Mouse (Mus musculus): ENCODE measurements around the gene 4930505A04Rik. TPM values are rescaled to one million over a fixed set of nuclear protein-coding genes. Genes with fewer than 3 reads are reported as not detected.

4930505A04Rik gene
- polyA plus RNA-seq (2012; rRNA removed): not detected in 2 replicates

- peak; percentile 2 for DNase-seq
- no peak within 1 kb of the TSS for H3K4me3 ChIP-seq (ENCODE audit: control insufficient read depth, insufficient read depth, low read length)
- H3K27me3 ChIP-seq (ENCODE audit: control insufficient read depth, insufficient read depth, low read length): no peaks in the 10 kb centered on the region
- H3K27ac ChIP-seq (ENCODE audit: control insufficient read depth, insufficient read depth, low read length): no peak within 1 kb of the TSS
- no peaks in the 10 kb centered on the region for H3K4me1 ChIP-seq (replicated peaks; ENCODE audit: control insufficient read depth, insufficient read depth, low read length)
- TF ChIP-seq POLR2A (IDR thresholded peaks at IDR 0.05; ENCODE audit: control insufficient read depth, extremely low read depth, insufficient read depth, low read length, poor library complexity): no peak
- TF ChIP-seq CTCF (IDR thresholded peaks at IDR 0.05; ENCODE audit: borderline replicate concordance, control insufficient read depth, extremely low read depth, insufficient read depth, low read length, poor library complexity): no peak
- no peaks in the 10 kb centered on the region for H3K36me3 ChIP-seq (ENCODE audit: control insufficient read depth, insufficient read depth, low read length)
- 13% methylated on average over 17 of the region's 17 CpGs for WGBS
These were observed at the start of gene 4930505A04Rik for GRCm38 (mm10) chr11:30471751-30472593. 4930505A04Rik (minus strand) TSS chr11:30471827.

DNA sequence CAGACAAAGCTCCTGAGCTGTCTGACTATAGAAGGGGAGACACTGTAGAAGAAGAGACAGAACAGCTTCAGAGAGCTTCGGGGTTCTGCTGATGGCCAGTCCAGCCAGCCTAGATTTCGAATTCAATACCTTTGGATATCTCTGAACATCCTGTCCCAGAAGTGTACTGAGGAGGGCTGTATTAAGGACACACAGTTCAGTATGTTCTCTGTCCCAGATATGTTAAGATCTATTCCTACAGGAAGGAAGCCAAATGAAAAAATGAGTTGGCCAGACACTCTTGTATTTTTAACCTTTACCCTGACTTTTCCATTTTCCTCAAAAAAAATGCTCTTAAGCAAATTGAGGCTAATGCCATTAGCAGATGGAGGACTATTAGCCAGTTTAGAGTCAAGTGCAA is 45.5 kb upstream of the 4930505A04Rik start:
- H3K27ac ChIP-seq (ENCODE audit: control insufficient read depth, insufficient read depth, low read length): no peak overlapping the region

DNA sequence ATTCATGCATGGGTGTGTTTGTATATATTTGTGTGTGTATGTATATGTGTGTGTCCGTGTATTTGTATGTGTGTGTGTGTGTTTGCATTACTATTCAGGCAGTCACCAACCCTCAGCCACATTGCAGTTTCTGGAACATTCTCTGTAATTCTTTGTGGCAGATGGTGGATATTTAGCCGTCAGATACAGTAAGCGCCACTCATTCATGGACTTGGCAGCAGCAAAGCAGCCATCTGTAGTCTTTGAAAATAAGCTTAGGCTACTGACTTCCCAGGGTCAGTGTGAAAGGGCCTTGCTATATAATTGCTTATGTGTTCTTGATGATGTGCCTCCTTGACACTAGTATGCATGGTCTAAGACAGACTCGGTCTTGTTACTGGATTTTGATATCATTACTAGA is 36.6 kb upstream of the 4930505A04Rik start:
- Histone ChIP-seq H3K27me3 (ENCODE audit: control insufficient read depth, insufficient read depth, low read length) (no peaks in the 10 kb centered on the region), H3K4me1 (replicated peaks; ENCODE audit: control insufficient read depth, insufficient read depth, low read length) (no peaks in the 10 kb centered on the region), H3K36me3 (ENCODE audit: control insufficient read depth, insufficient read depth, low read length) (no peaks in the 10 kb centered on the region), H3K4me3 (ENCODE audit: control insufficient read depth, insufficient read depth, low read length) (no peak overlapping the region), H3K27ac (ENCODE audit: control insufficient read depth, insufficient read depth, low read length) (no peak overlapping the region)
- DNase-seq: no peak
- WGBS: 94% methylated on average over 4 of the region's 4 CpGs
- TF ChIP-seq CTCF (IDR thresholded peaks at IDR 0.05; ENCODE audit: borderline replicate concordance, control insufficient read depth, extremely low read depth, insufficient read depth, low read length, poor library complexity) (no peak), POLR2A (IDR thresholded peaks at IDR 0.05; ENCODE audit: control insufficient read depth, extremely low read depth, insufficient read depth, low read length, poor library complexity) (no peak)

More for the DNA sequence above, 45.5 kb upstream of the 4930505A04Rik start:
- TF ChIP-seq CTCF (IDR thresholded peaks at IDR 0.05; ENCODE audit: borderline replicate concordance, control insufficient read depth, extremely low read depth, insufficient read depth, low read length, poor library complexity): no peak
- TF ChIP-seq POLR2A (IDR thresholded peaks at IDR 0.05; ENCODE audit: control insufficient read depth, extremely low read depth, insufficient read depth, low read length, poor library complexity): no peak
- Histone ChIP-seq H3K36me3 (ENCODE audit: control insufficient read depth, insufficient read depth, low read length) (no peaks in the 10 kb centered on the region), H3K27me3 (ENCODE audit: control insufficient read depth, insufficient read depth, low read length) (no peaks in the 10 kb centered on the region), H3K4me1 (replicated peaks; ENCODE audit: control insufficient read depth, insufficient read depth, low read length) (no peaks in the 10 kb centered on the region), H3K4me3 (ENCODE audit: control insufficient read depth, insufficient read depth, low read length) (no peak overlapping the region)
- DNase-seq: no peak
- WGBS: 75% methylated on average over 2 of the region's 2 CpGs

GRCm38 (mm10) chr11:30498738-30499355 is 27.2 kb upstream of the 4930505A04Rik start:
- Histone ChIP-seq H3K36me3 (ENCODE audit: control insufficient read depth, insufficient read depth, low read length) (no peaks in the 10 kb centered on the region), H3K4me3 (ENCODE audit: control insufficient read depth, insufficient read depth, low read length) (no peak overlapping the region), H3K27ac (ENCODE audit: control insufficient read depth, insufficient read depth, low read length) (no peak overlapping the region), H3K27me3 (ENCODE audit: control insufficient read depth, insufficient read depth, low read length) (no peaks in the 10 kb centered on the region), H3K4me1 (replicated peaks; ENCODE audit: control insufficient read depth, insufficient read depth, low read length) (no peaks in the 10 kb centered on the region)
- WGBS: 91% methylated on average over 3 of the region's 3 CpGs
- DNase-seq: no peak
- no peak for TF ChIP-seq CTCF (IDR thresholded peaks at IDR 0.05; ENCODE audit: borderline replicate concordance, control insufficient read depth, extremely low read depth, insufficient read depth, low read length, poor library complexity)

DNA sequence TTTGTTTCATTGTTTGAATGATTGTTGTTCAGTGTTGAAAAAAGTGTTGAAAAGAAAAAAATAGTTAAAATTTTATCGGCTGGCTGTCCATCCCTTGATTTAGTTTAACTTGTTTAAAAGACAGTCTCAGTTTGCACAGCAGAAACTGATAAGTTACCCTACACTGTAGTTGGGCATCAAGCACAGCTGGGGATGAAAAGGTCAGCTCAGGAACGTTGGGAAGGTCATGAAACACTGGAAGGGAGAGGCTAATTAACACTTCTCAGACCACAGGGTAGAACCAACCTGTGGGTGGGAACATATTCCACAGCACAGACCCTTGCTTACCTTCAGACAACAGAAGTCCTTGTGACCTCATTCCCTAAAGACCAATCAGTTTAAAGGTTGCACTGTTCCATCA is 25.5 kb upstream of the 4930505A04Rik start:
- H3K27ac ChIP-seq (ENCODE audit: control insufficient read depth, insufficient read depth, low read length): no peak overlapping the region
- TF ChIP-seq POLR2A (IDR thresholded peaks at IDR 0.05; ENCODE audit: control insufficient read depth, extremely low read depth, insufficient read depth, low read length, poor library complexity): no peak
- no peak for TF ChIP-seq CTCF (IDR thresholded peaks at IDR 0.05; ENCODE audit: borderline replicate concordance, control insufficient read depth, extremely low read depth, insufficient read depth, low read length, poor library complexity)
- 69% methylated on average over 2 of the region's 2 CpGs for WGBS

GRCm38 (mm10) chr11:30491515-30492260 is 20.1 kb upstream of the 4930505A04Rik start:
- no peak for TF ChIP-seq CTCF (IDR thresholded peaks at IDR 0.05; ENCODE audit: borderline replicate concordance, control insufficient read depth, extremely low read depth, insufficient read depth, low read length, poor library complexity)
- TF ChIP-seq POLR2A (IDR thresholded peaks at IDR 0.05; ENCODE audit: control insufficient read depth, extremely low read depth, insufficient read depth, low read length, poor library complexity): no peak
- Histone ChIP-seq H3K36me3 (ENCODE audit: control insufficient read depth, insufficient read depth, low read length) (no peaks in the 10 kb centered on the region), H3K4me1 (replicated peaks; ENCODE audit: control insufficient read depth, insufficient read depth, low read length) (no peaks in the 10 kb centered on the region), H3K27me3 (ENCODE audit: control insufficient read depth, insufficient read depth, low read length) (no peaks in the 10 kb centered on the region), H3K4me3 (ENCODE audit: control insufficient read depth, insufficient read depth, low read length) (no peak overlapping the region), H3K27ac (ENCODE audit: control insufficient read depth, insufficient read depth, low read length) (no peak overlapping the region)
- DNase-seq: no peak

More for the DNA sequence above, 25.5 kb upstream of the 4930505A04Rik start:
- DNase-seq: no peak
- Histone ChIP-seq H3K4me3 (ENCODE audit: control insufficient read depth, insufficient read depth, low read length) (no peak overlapping the region), H3K4me1 (replicated peaks; ENCODE audit: control insufficient read depth, insufficient read depth, low read length) (no peaks in the 10 kb centered on the region), H3K36me3 (ENCODE audit: control insufficient read depth, insufficient read depth, low read length) (no peaks in the 10 kb centered on the region), H3K27me3 (ENCODE audit: control insufficient read depth, insufficient read depth, low read length) (no peaks in the 10 kb centered on the region)

All from thymus, adult 2 months (tissue).